Mouse (Mus musculus) hindbrain, embryonic 12.5 days (tissue): ENCODE measurements at regions not wholly inside any gene's neighbourhood (a gene's known extent, or its start where the extent isn't known, plus 50 kb on each side); places are given as distances from the start of the nearest gene placed in this dataset.

Source experiments
- ATAC-seq: fragments of 200-750 bp; cut with Nextera tagmentation; 2 replicates; pipeline ENCODE4 v1.8.0; 2017; ENCODE audit warnings: moderate TSS enrichment; ENCODE audit not compliant: low FRiP score
- H3K27ac ChIP-seq: fragments of 300-500 bp; sonication (generic); 2 replicates; pipeline ENCODE4 v1.5.1; 2016; ENCODE audit warnings: mild to moderate bottlenecking
- H3K27me3 ChIP-seq: fragments of 300-500 bp; sonication (generic); 2 replicates; pipeline ENCODE4 v1.6.1; 2016; ENCODE audit warnings: mild to moderate bottlenecking
- H3K36me3 ChIP-seq: fragments of 300-500 bp; sonication (generic); 2 replicates; pipeline ENCODE4 v1.6.1; 2016; ENCODE audit warnings: mild to moderate bottlenecking
- H3K4me1 ChIP-seq: fragments of 300-500 bp; sonication (generic); 2 replicates; pipeline ENCODE4 v1.6.1; 2016
- H3K4me2 ChIP-seq: fragments of 300-500 bp; sonication (generic); replicated peaks from 2 replicates; pipeline ENCODE4 v1.6.1; 2016; ENCODE audit warnings: mild to moderate bottlenecking
- H3K4me3 ChIP-seq: fragments of 300-500 bp; sonication (generic); 2 replicates; pipeline ENCODE4 v1.5.1; 2016; ENCODE audit warnings: mild to moderate bottlenecking
- H3K9ac ChIP-seq: fragments of 300-500 bp; sonication (generic); 2 replicates; pipeline ENCODE4 v1.6.1; 2016; ENCODE audit warnings: mild to moderate bottlenecking, moderate library complexity
- H3K9me3 ChIP-seq: fragments of 300-500 bp; sonication (generic); replicated peaks from 2 replicates; pipeline ENCODE4 v1.6.1; 2016; ENCODE audit warnings: mild to moderate bottlenecking
- WGBS: fragments of 180-500 bp; shearing (Covaris S2); methylation state at CpG from one replicate; pipeline ENCODE4 v1.1.7; 2016; 5-methylcytosine and 5-hydroxymethylcytosine counted together

GRCm38 (mm10) chr16:76821261-76821660 is 192.2 kb upstream of the Usp25 start:
- Histone ChIP-seq H3K27me3 (no peaks in the 10 kb centered on the region), H3K36me3 (no peaks in the 10 kb centered on the region), H3K27ac (no peak overlapping the region), H3K4me1 (no peaks in the 10 kb centered on the region), H3K4me2 (no peak overlapping the region), H3K4me3 (no peak overlapping the region), H3K9ac (no peak overlapping the region), H3K9me3 (peaks cover 7% of the 10 kb centered on the region)
- no peak for ATAC-seq
- 94% methylated on average over 10 of the region's 10 CpGs for WGBS

- Histone ChIP-seq H3K4me2 (no peak overlapping the region), H3K9ac (no peak overlapping the region), H3K4me3 (no peak overlapping the region), H3K36me3 (no peaks in the 10 kb centered on the region), H3K9me3 (no peaks in the 10 kb centered on the region), H3K27ac (no peak overlapping the region), H3K4me1 (no peaks in the 10 kb centered on the region), H3K27me3 (no peaks in the 10 kb centered on the region)
- 90% methylated on average over 17 of the region's 17 CpGs for WGBS
- ATAC-seq = no peak
Measured at GRCm38 (mm10) chr16:76816056-76816885, 197.2 kb upstream of the Usp25 start.

- Histone ChIP-seq H3K4me1 (no peaks in the 10 kb centered on the region), H3K27ac (no peak overlapping the region), H3K4me2 (no peak overlapping the region), H3K27me3 (no peaks in the 10 kb centered on the region), H3K4me3 (no peak overlapping the region), H3K9me3 (no peaks in the 10 kb centered on the region), H3K36me3 (no peaks in the 10 kb centered on the region), H3K9ac (no peak overlapping the region)
- no peak for ATAC-seq
- 30% methylated on average over 3 of the region's 3 CpGs for WGBS
Measured at GRCm38 (mm10) chr16:76803725-76804124, 209.8 kb upstream of the Usp25 start.

GRCm38 (mm10) chr16:76786405-76787155 is 226.9 kb upstream of the Usp25 start:
- ATAC-seq = no peak
- 74% methylated on average over 6 of the region's 6 CpGs for WGBS

GRCm38 (mm10) chr16:76782656-76783055 is 230.8 kb upstream of the Usp25 start:
- no peak for ATAC-seq
- H3K36me3 ChIP-seq = no peaks in the 10 kb centered on the region
- H3K4me2 ChIP-seq = no peak overlapping the region
- no peaks in the 10 kb centered on the region for H3K9me3 ChIP-seq
- H3K4me1 ChIP-seq = no peaks in the 10 kb centered on the region
- H3K4me3 ChIP-seq = no peak overlapping the region
- H3K27ac ChIP-seq = no peak overlapping the region
- H3K9ac ChIP-seq = no peak overlapping the region
- no peaks in the 10 kb centered on the region for H3K27me3 ChIP-seq
- WGBS = 76% methylated on average over 5 of the region's 5 CpGs

More at GRCm38 (mm10) chr16:76786405-76787155, 226.9 kb upstream of the Usp25 start:
- Histone ChIP-seq H3K9ac (no peak overlapping the region), H3K36me3 (no peaks in the 10 kb centered on the region), H3K27ac (no peak overlapping the region), H3K4me1 (no peaks in the 10 kb centered on the region), H3K9me3 (no peaks in the 10 kb centered on the region), H3K27me3 (no peaks in the 10 kb centered on the region), H3K4me2 (no peak overlapping the region), H3K4me3 (no peak overlapping the region)

GRCm38 (mm10) chr16:76775790-76776189 is 237.7 kb upstream of the Usp25 start:
- 51% methylated on average over 2 of the region's 2 CpGs for WGBS
- ATAC-seq = no peak
- no peaks in the 10 kb centered on the region for H3K4me1 ChIP-seq

GRCm38 (mm10) chr16:76774032-76774431 is 239.5 kb upstream of the Usp25 start:
- Histone ChIP-seq H3K27me3 (no peaks in the 10 kb centered on the region), H3K9me3 (no peaks in the 10 kb centered on the region), H3K4me2 (no peak overlapping the region)

More at GRCm38 (mm10) chr16:76775790-76776189, 237.7 kb upstream of the Usp25 start:
- H3K27me3 ChIP-seq = no peaks in the 10 kb centered on the region
- no peak overlapping the region for H3K9ac ChIP-seq
- H3K4me2 ChIP-seq = no peak overlapping the region
- no peaks in the 10 kb centered on the region for H3K9me3 ChIP-seq
- no peak overlapping the region for H3K27ac ChIP-seq
- no peak overlapping the region for H3K4me3 ChIP-seq
- H3K36me3 ChIP-seq = no peaks in the 10 kb centered on the region

GRCm38 (mm10) chr16:76773466-76773865 is 240.0 kb upstream of the Usp25 start:
- H3K9ac ChIP-seq = no peak overlapping the region
- no peak overlapping the region for H3K4me2 ChIP-seq
- H3K4me3 ChIP-seq = no peak overlapping the region
- H3K27me3 ChIP-seq = no peaks in the 10 kb centered on the region
- H3K4me1 ChIP-seq = no peaks in the 10 kb centered on the region
- no peaks in the 10 kb centered on the region for H3K9me3 ChIP-seq
- ATAC-seq = no peak
- no peaks in the 10 kb centered on the region for H3K36me3 ChIP-seq
- H3K27ac ChIP-seq = no peak overlapping the region

More at GRCm38 (mm10) chr16:76774032-76774431, 239.5 kb upstream of the Usp25 start:
- no peak for ATAC-seq
- WGBS = 83% methylated on average over 8 of the region's 8 CpGs
- Histone ChIP-seq H3K27ac (no peak overlapping the region), H3K4me3 (no peak overlapping the region), H3K36me3 (no peaks in the 10 kb centered on the region), H3K9ac (no peak overlapping the region), H3K4me1 (no peaks in the 10 kb centered on the region)

- H3K4me1 ChIP-seq = no peaks in the 10 kb centered on the region
- no peak overlapping the region for H3K27ac ChIP-seq
- no peaks in the 10 kb centered on the region for H3K36me3 ChIP-seq
- H3K4me2 ChIP-seq = no peak overlapping the region
- no peak overlapping the region for H3K4me3 ChIP-seq
- no peak overlapping the region for H3K9ac ChIP-seq
- no peaks in the 10 kb centered on the region for H3K27me3 ChIP-seq
- 84% methylated on average over 9 of the region's 9 CpGs for WGBS
- no peak for ATAC-seq
- H3K9me3 ChIP-seq = no peaks in the 10 kb centered on the region
Measured at GRCm38 (mm10) chr16:76768607-76769006, 244.9 kb upstream of the Usp25 start.

GRCm38 (mm10) chr16:76766636-76767035 is 246.9 kb upstream of the Usp25 start:
- Histone ChIP-seq H3K27ac (no peak overlapping the region), H3K4me2 (no peak overlapping the region), H3K4me1 (no peaks in the 10 kb centered on the region), H3K27me3 (no peaks in the 10 kb centered on the region), H3K4me3 (no peak overlapping the region), H3K9ac (no peak overlapping the region), H3K36me3 (no peaks in the 10 kb centered on the region), H3K9me3 (no peaks in the 10 kb centered on the region)
- WGBS = 73% methylated on average over 3 of the region's 3 CpGs
- no peak for ATAC-seq

GRCm38 (mm10) chr16:76765536-76765935 is 248.0 kb upstream of the Usp25 start:
- H3K9ac ChIP-seq = no peak overlapping the region
- no peaks in the 10 kb centered on the region for H3K4me1 ChIP-seq
- H3K9me3 ChIP-seq = no peaks in the 10 kb centered on the region
- H3K4me3 ChIP-seq = no peak overlapping the region
- no peaks in the 10 kb centered on the region for H3K36me3 ChIP-seq
- no peak overlapping the region for H3K4me2 ChIP-seq
- H3K27me3 ChIP-seq = no peaks in the 10 kb centered on the region
- WGBS = 16% methylated on average over 7 of the region's 7 CpGs
- no peak overlapping the region for H3K27ac ChIP-seq
- no peak for ATAC-seq

GRCm38 (mm10) chr16:76764994-76765393 is 248.5 kb upstream of the Usp25 start:
- Histone ChIP-seq H3K36me3 (no peaks in the 10 kb centered on the region), H3K4me2 (no peak overlapping the region), H3K27ac (no peak overlapping the region), H3K4me1 (no peaks in the 10 kb centered on the region), H3K9ac (no peak overlapping the region), H3K4me3 (no peak overlapping the region), H3K9me3 (no peaks in the 10 kb centered on the region), H3K27me3 (no peaks in the 10 kb centered on the region)
- no peak for ATAC-seq
- 37% methylated on average over 5 of the region's 5 CpGs for WGBS
